Mouse (Mus musculus): ENCODE measurements around the gene Ankrd23.
A peak's percentile ranks its signal among the peaks of the same experiment; 100 is the strongest.

- peak; percentile 62 for TF ChIP-seq CTCF (IDR thresholded peaks at IDR 0.05; ENCODE audit: low read depth)
- TF ChIP-seq EP300 (IDR thresholded peaks at IDR 0.05; ENCODE audit: low read depth), result peak; percentile 48; the same call in 1 of the 2 replicates
These were observed 25.2 kb downstream of the Ankrd23 start, which contains the start of gene Cnnm3 for GRCm38 (mm10) chr1:36511289-36512021.

Data from liver, postnatal 0 days (tissue).